Mouse (Mus musculus) frontal cortex, postnatal 25 days (tissue): ENCODE measurements around the gene Ceacam15.
A peak's percentile ranks its signal among the peaks of the same experiment; 100 is the strongest.

Experiments used
- DNase-seq, 2 experiments: peaks; one replicate each; pipeline ENCODE4 v3.0.0; 2022; ENCODE audit warnings: low spot score in 2 of 2

Gene Ceacam15

GRCm38 (mm10) chr7:16629598-16630296 lies 45.8 kb downstream of the Ceacam15 start:
- peak in 1 of 2 experiments; percentile 53 for DNase-seq

DNA sequence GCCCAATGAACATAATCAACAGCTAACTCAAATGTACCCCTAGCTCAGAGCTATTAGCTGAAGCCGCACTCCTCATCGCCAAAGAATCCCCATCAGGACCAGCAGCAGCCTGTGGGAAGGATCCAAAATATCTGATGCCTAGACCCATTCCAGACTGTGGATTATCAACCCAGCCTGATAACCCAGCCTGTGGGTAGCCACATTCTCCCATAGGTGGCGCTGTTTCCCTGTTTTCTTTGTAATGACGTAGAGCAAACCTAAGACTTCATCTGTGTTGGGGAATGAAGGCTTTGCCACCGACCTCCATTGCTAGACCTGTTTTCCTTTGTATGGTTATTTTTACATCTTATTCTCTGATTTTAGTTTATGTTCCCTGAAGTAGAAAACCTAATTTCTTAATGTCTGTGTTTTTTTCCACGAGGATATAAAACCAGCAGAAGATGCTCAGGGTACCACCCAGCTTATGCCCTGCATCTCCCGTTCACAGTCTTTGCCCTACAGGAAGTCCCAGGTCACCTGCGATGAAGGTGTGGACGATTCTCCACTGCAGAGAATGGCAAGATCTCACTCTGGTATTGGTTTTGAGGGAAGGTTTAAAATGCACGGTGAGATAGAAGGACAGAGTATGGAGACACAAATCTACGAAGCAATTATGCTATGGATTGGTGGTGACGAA lies 47.3 kb downstream of the Ceacam15 start:
- DNase-seq, result peak; percentile 48 to 55

- DNase-seq, result no peak
These were observed 51.8 kb downstream of the Ceacam15 start for GRCm38 (mm10) chr7:16623687-16624086.

- DNase-seq, result no peak
These were observed 52.4 kb downstream of the Ceacam15 start for GRCm38 (mm10) chr7:16623131-16623530.
